Comparison of ENCODE assay signal across 8 mouse cellular contexts in the genomic region with DNA sequence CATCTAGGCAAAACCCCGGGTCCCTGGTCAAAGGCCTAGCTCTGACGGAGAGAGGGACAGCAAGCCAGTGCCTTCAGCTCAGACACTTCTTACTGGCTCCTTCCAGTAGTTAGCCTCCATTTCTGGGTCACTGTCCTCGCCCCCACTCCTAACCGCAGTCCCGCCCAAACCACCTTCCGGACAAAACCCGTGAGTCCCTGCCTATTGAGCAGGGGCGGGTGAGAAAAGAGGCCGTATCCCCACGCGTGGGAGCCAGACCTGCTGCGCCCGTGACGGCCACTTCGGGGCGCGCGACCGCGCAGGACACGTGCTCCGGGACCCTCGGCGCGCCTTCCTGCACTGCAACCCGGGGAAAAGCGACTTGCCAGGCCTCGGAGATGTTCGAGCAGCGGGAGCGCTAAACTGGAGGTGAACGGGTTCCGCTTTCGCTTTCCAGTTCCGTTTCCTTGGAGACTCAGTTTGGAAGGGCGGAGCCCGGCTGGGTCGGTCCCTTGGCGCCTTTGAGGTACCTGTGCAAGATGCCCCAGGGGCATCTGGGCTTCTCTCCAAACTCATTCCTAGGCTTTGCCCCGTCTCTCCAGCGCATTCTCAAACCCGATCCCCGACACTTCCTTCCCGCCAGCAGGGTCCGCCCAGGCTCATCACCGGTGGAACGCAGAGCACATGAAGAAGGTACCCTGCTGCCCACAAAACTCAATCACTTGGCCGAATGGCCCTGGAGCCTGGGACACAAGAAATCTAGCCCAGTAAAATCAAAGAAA. TPM values are rescaled to one million over a fixed set of nuclear protein-coding genes. Genes with fewer than 3 reads are reported as not detected.
A peak's percentile ranks its signal among the peaks of the same experiment; 100 is the strongest.
DNase-seq lines count a peak whose midpoint lies in the region; ATAC-seq lines count a peak whose summit lies in the region.

Gene Rbm43, minus strand, starts transcription at position 590 of the 761 bp plus-strand sequence.

- peaks cover 2% of the 10 kb centered on the region; the same call in 1 of the 2 replicates for H3K4me1 ChIP-seq in hindbrain, embryonic 12.5 days

- H3K27ac ChIP-seq in hindbrain, embryonic 12.5 days, result 0 out of 2 replicates have a peak within 1 kb of the TSS, but pooled peaks have one; percentile 7

- peaks cover 5% of the 10 kb centered on the region; the same call in 1 of the 2 replicates for H3K27me3 ChIP-seq in hindbrain, embryonic 12.5 days

- H3K4me2 ChIP-seq in hindbrain, embryonic 12.5 days (replicated peaks), result peak within 1 kb of the TSS; percentile 84

- no peaks in the 10 kb centered on the region for H3K9me3 ChIP-seq in hindbrain, embryonic 12.5 days (replicated peaks)

- H3K4me3 ChIP-seq in hindbrain, embryonic 12.5 days, result peak within 1 kb of the TSS; percentile 47

- peak within 1 kb of the TSS; percentile 63 for H3K9ac ChIP-seq in hindbrain, embryonic 12.5 days

- ATAC-seq in hindbrain, embryonic 12.5 days (ENCODE audit: low FRiP score), result peak; percentile 79

- 2% methylated on average over 48 of the region's 48 CpGs for WGBS in hindbrain, embryonic 12.5 days

- DNase-seq in T-cell, adult 2 months (ENCODE audit: low spot score), result peak; percentile 85
- peak; percentile 86 for DNase-seq in cerebellum, postnatal 25 days
- DNase-seq in frontal cortex, postnatal 14 days (ENCODE audit: low spot score in 2 of 2), result peak; percentile 46 to 68
- DNase-seq in layer of hippocampus, postnatal 14 days (ENCODE audit: low spot score in 2 of 2), result peak; percentile 64 to 74
- DNase-seq in lung, postnatal 14 days, result peak; percentile 77
- DNase-seq in ovary, postnatal 36 days (ENCODE audit: low spot score), result peak; percentile 78
- peak; percentile 86 for DNase-seq in thymus, postnatal 25 days

- H3K36me3 ChIP-seq in hindbrain, embryonic 12.5 days, result no peaks in the 10 kb centered on the region

RNA-seq across cellular contexts. Expression of gene Rbm43, which starts in this region (rescaled TPM):
- 7.5 and 10.4 TPM in 2 replicates for polyA plus RNA-seq in hindbrain, embryonic 12.5 days (2016; fragmentation: Nextera tagmentation; extraction: Ambion mirVana)
- 10 to 100 TPM; 21.7 to 21.8 TPM for total RNA-seq in layer of hippocampus, postnatal 14 days (2021)

Comparison
In these comparisons a context has a peak if more than half of its experiments do, and no peak if none do; other contexts are left out.
1. Peak in every context shown above with its lines: DNase-seq, ATAC-seq, H3K4me3 ChIP-seq and H3K27ac ChIP-seq.